Mouse (Mus musculus): Measurements from ENCODE around the gene Pip4k2a. TPM values are rescaled to one million over a fixed set of nuclear protein-coding genes. Genes with fewer than 3 reads are reported as not detected.

The Pip4k2a gene
- polyA plus RNA-seq, 1 experiment from 2014 or later, result 9.9 TPM

GRCm38 (mm10) chr2:18936446-18936845 is 61.5 kb downstream of the Pip4k2a start:
- H3K27me3 ChIP-seq (replicated peaks), result no peaks in the 10 kb centered on the region
- no peak overlapping the region for H3K4me3 ChIP-seq (replicated peaks)
- no peak overlapping the region for H3K4me2 ChIP-seq
- no peak for ATAC-seq (ENCODE audit: low FRiP score)
- WGBS, result 86% methylated on average over 7 of the region's 7 CpGs
- no peak overlapping the region for H3K27ac ChIP-seq (replicated peaks)
- no peaks in the 10 kb centered on the region for H3K9me3 ChIP-seq (replicated peaks)
- H3K36me3 ChIP-seq, result no peaks in the 10 kb centered on the region
- peaks cover 20% of the 10 kb centered on the region; the same call in 1 of the 2 replicates for H3K4me1 ChIP-seq
- no peak overlapping the region for H3K9ac ChIP-seq (replicated peaks)

DNA sequence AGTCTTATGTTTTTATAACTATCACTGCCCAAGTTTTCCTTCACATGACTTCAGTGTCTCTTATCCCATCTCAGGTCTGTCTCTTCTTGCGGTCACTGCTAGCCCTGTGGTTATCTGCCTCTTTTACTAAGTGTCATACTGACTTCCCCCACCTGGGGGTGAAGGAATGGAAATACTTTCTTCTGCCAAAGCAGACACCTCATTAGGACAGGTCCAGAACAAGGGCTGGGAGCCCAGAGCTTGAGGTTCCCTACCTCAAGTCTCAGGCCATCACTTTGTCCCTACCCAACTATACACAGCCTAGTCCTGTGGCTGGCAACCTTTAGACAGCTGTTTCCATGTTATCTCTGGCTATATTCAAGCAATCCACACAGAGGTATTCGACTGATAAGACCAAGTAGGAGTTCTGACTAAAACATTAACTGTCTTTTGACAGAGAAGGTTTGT is 62.3 kb downstream of the Pip4k2a start:
- Histone ChIP-seq H3K4me2 (no peak overlapping the region), H3K9ac (replicated peaks) (no peak overlapping the region), H3K4me1 (peaks cover 20% of the 10 kb centered on the region; the same call in 1 of the 2 replicates), H3K4me3 (replicated peaks) (no peak overlapping the region), H3K36me3 (no peaks in the 10 kb centered on the region), H3K9me3 (replicated peaks) (no peaks in the 10 kb centered on the region), H3K27ac (replicated peaks) (no peak overlapping the region), H3K27me3 (replicated peaks) (no peaks in the 10 kb centered on the region)
- ATAC-seq (ENCODE audit: low FRiP score), result no peak
- 90% methylated on average over 2 of the region's 2 CpGs for WGBS

- H3K4me1 ChIP-seq, result peaks cover 11% of the 10 kb centered on the region; the same call in 1 of the 2 replicates
- 93% methylated on average over 9 of the region's 9 CpGs for WGBS
- no peak overlapping the region for H3K9ac ChIP-seq (replicated peaks)
These were observed 63.8 kb downstream of the Pip4k2a start for GRCm38 (mm10) chr2:18934131-18934530.

DNA sequence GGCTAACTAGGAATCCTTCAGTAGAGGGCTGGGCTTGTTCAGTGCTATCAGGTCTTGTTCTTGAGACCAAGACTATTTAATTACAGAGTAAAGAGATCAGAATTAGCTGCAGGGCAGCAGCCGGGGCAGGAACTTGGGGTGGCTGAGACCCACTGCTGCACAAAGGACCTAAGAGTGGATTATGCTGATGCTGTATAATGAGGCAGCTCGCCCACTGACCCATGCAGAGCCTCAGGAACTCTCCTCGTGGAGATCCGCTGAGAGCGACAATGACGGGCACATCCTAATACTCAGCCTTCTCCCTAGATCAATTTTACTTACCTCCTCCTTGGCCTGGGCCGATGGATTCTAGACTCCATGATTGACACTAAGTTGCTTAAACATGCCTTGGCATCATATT is 64.5 kb downstream of the Pip4k2a start:
- H3K36me3 ChIP-seq, result no peaks in the 10 kb centered on the region
- ATAC-seq (ENCODE audit: low FRiP score), result no peak; the same call in 1 of the 2 replicates
- no peak overlapping the region for H3K9ac ChIP-seq (replicated peaks)
- no peaks in the 10 kb centered on the region for H3K27me3 ChIP-seq (replicated peaks)
- WGBS, result 42% methylated on average over 7 of the region's 7 CpGs
- no peak overlapping the region for H3K27ac ChIP-seq (replicated peaks)
- no peak overlapping the region for H3K4me3 ChIP-seq (replicated peaks)
- H3K4me1 ChIP-seq, result peaks cover 11% of the 10 kb centered on the region; the same call in 1 of the 2 replicates
- H3K9me3 ChIP-seq (replicated peaks), result no peaks in the 10 kb centered on the region
- no peak overlapping the region for H3K4me2 ChIP-seq

More at GRCm38 (mm10) chr2:18934131-18934530, 63.8 kb downstream of the Pip4k2a start:
- H3K27me3 ChIP-seq (replicated peaks), result no peaks in the 10 kb centered on the region
- no peak overlapping the region for H3K4me3 ChIP-seq (replicated peaks)
- ATAC-seq (ENCODE audit: low FRiP score), result no peak
- H3K9me3 ChIP-seq (replicated peaks), result no peaks in the 10 kb centered on the region
- H3K36me3 ChIP-seq, result no peaks in the 10 kb centered on the region
- no peak overlapping the region for H3K4me2 ChIP-seq
- H3K27ac ChIP-seq (replicated peaks), result no peak overlapping the region

GRCm38 (mm10) chr2:18930318-18931060 is 67.4 kb downstream of the Pip4k2a start:
- Histone ChIP-seq H3K4me1 (peaks cover 11% of the 10 kb centered on the region; the same call in 1 of the 2 replicates), H3K27me3 (replicated peaks) (no peaks in the 10 kb centered on the region), H3K4me3 (replicated peaks) (no peak overlapping the region), H3K27ac (replicated peaks) (no peak overlapping the region), H3K36me3 (no peaks in the 10 kb centered on the region), H3K4me2 (no peak overlapping the region), H3K9me3 (replicated peaks) (no peaks in the 10 kb centered on the region), H3K9ac (replicated peaks) (no peak overlapping the region)
- no peak for ATAC-seq (ENCODE audit: low FRiP score)
- WGBS, result 83% methylated on average over 13 of the region's 13 CpGs

DNA sequence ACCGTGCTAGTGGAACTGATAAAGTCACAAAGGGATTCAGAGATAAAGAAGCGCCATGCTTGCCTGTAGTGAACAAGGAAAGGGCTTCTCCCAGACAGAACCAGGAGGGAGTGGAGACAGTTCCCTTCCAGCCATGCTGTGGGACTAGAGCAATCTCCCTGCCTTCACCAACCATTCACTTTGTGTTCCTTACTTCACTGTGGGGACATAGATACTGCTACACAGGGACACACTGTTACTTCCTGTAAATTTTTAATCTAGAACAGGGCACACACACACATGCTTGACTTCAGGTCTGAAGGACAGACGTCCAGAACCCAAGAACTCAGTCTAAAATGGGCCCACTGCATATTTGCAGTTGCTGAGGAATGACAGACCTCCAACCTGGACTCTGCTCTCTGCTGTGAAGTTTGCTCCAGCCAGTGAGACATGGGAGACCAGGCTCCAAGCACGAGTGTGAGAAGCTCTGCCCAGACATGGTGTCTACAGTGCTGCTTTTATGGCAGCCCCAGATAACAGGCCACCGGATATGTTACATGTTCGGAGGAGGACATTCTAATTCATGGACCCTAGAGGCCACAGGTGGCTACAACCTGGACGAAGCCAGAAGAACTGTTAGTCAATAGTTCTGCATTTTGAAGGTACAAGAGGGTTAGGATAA is 69.2 kb downstream of the Pip4k2a start:
- no peak for ATAC-seq (ENCODE audit: low FRiP score)
- no peaks in the 10 kb centered on the region for H3K36me3 ChIP-seq
- WGBS, result 87% methylated on average over 7 of the region's 7 CpGs

DNA sequence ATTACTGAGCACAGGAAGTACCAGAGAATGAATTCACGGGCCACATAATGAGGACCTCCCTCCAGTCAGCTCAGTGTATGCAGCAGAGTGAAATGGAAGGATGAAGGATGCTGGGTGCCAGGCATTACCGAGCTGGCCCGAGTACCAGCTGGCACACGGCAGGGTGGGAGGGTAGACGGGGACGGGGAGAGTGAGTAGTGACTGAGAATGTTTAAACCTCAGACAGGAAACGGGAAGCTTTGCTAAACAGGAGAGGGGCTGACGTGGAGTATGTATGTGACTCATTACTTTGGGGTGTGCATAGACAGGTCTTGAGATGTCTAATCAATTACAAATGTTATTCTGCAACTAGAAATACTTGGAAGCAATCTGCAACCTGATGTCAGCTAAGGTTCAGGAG is 69.7 kb downstream of the Pip4k2a start:
- H3K27ac ChIP-seq (replicated peaks), result no peak overlapping the region
- H3K4me1 ChIP-seq, result peaks cover under 1% of the 10 kb centered on the region; the same call in 1 of the 2 replicates
- WGBS, result 69% methylated on average over 8 of the region's 8 CpGs
- H3K4me3 ChIP-seq (replicated peaks), result no peak overlapping the region
- H3K27me3 ChIP-seq (replicated peaks), result no peaks in the 10 kb centered on the region
- no peak overlapping the region for H3K4me2 ChIP-seq
- H3K36me3 ChIP-seq, result no peaks in the 10 kb centered on the region
- no peaks in the 10 kb centered on the region for H3K9me3 ChIP-seq (replicated peaks)
- ATAC-seq (ENCODE audit: low FRiP score), result no peak
- H3K9ac ChIP-seq (replicated peaks), result no peak overlapping the region

More for the DNA sequence above, 69.2 kb downstream of the Pip4k2a start:
- Histone ChIP-seq H3K4me1 (peaks cover 6% of the 10 kb centered on the region; the same call in 1 of the 2 replicates), H3K27me3 (replicated peaks) (no peaks in the 10 kb centered on the region), H3K4me2 (no peak overlapping the region), H3K9ac (replicated peaks) (no peak overlapping the region), H3K27ac (replicated peaks) (no peak overlapping the region), H3K4me3 (replicated peaks) (no peak overlapping the region), H3K9me3 (replicated peaks) (no peaks in the 10 kb centered on the region)

DNA sequence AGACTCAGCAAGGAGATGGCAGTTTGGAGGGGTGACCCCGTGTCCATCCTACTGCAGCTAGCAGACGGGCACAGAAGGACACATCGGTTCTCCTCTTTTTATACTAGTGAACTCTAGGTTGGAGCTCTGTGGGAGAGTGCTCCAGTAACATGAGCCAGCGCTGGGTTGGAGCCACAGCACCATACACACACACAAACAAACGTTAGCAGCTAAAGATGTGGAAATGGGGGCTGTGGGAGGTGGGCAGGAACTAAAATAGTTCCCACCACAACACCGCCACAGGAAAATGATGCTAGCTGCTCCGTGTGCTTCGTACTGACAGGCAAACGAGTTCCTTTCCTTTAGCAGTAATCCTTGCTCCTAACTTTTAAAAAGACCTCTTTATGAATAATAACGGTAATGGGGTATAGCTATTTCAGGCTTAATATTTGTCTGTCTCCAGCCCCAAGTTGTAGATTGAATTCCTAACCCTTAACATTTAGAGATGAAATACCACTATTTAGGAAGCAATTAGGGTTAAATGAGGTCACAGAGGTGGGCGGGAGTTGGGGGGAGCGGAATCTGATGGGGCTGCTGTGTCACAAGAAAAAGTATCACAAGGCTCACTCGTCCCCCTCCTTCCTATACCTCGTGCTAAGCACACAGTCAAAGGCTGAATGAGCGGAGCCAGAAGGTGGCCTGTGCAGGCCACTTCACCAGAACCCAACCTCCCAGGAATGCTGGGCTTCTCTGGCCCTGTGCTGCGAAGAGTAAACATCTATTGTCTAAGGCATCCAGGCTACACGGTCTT is 73.9 kb downstream of the Pip4k2a start:
- H3K9ac ChIP-seq (replicated peaks), result no peak overlapping the region
- no peaks in the 10 kb centered on the region; the same call in 1 of the 2 replicates for H3K4me1 ChIP-seq
- no peak overlapping the region for H3K4me3 ChIP-seq (replicated peaks)
- WGBS, result 52% methylated on average over 17 of the region's 17 CpGs
- no peak overlapping the region for H3K27ac ChIP-seq (replicated peaks)
- no peak overlapping the region for H3K4me2 ChIP-seq
- no peak for ATAC-seq (ENCODE audit: low FRiP score)
- no peaks in the 10 kb centered on the region for H3K36me3 ChIP-seq
- H3K27me3 ChIP-seq (replicated peaks), result no peaks in the 10 kb centered on the region
- H3K9me3 ChIP-seq (replicated peaks), result no peaks in the 10 kb centered on the region

DNA sequence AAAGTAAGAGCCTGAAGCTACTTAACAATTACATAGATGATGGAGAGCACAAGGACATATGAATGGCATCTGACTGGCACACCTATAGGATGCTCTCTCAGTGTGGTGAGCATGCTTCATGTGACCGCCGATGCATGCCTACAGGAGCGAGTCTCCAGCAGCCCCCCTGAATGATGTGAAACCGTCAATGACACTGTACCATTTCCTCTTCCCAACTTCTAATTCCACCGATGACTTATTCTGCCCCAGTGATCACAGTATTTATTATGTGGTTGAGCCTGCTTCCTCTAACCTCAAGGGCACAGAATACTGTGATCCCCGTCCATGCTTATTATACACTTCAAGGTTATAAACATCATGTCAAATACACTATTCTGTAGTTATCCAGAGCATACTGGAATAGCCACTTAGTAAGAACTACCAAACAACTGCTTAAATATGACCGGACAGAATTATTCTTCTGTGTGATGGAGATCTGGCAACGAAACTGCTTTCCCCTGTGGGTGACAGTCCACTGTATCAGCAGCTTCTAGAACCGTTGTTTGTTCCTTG is 74.8 kb downstream of the Pip4k2a start:
- Histone ChIP-seq H3K4me2 (no peak overlapping the region), H3K9me3 (replicated peaks) (no peaks in the 10 kb centered on the region), H3K36me3 (no peaks in the 10 kb centered on the region), H3K27ac (replicated peaks) (no peak overlapping the region), H3K9ac (replicated peaks) (no peak overlapping the region), H3K4me1 (no peaks in the 10 kb centered on the region; the same call in 1 of the 2 replicates), H3K27me3 (replicated peaks) (no peaks in the 10 kb centered on the region), H3K4me3 (replicated peaks) (no peak overlapping the region)
- ATAC-seq (ENCODE audit: low FRiP score), result no peak
- 76% methylated on average over 9 of the region's 9 CpGs for WGBS

DNA sequence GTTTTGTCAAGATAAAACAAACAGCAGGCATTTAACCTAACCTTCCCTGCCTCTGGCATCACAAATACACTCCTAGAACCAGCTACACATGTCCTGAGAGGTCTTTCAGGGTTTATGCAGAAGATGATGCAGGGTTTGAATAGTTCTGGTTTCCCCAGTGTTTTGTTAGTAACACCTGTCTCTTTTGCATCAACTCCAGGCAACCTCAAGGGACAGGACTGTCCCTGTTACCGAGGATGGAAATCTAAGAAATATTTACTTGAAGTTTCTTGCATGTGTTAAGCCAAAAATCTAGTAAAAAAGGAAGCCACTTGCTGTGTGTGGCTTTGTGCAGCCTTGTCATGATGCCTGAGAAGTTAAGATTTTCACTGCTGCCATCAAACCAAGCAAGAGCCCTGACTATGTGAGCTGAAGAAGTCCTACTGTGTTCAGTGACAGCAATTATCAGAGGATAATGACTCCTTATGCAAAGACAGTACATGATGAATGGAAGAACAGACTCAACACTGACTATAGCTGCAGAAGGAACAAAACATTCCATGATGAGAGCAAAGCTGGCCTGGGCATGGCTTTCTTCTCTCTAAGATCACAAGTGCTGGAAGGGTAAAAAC is 76.3 kb downstream of the Pip4k2a start:
- no peak overlapping the region for H3K27ac ChIP-seq (replicated peaks)
- H3K4me2 ChIP-seq, result no peak overlapping the region
- ATAC-seq (ENCODE audit: low FRiP score), result no peak
- H3K36me3 ChIP-seq, result no peaks in the 10 kb centered on the region
- H3K9me3 ChIP-seq (replicated peaks), result no peaks in the 10 kb centered on the region
- WGBS, result 67% methylated on average over 1 of the region's 1 CpGs
- no peaks in the 10 kb centered on the region for H3K27me3 ChIP-seq (replicated peaks)
- no peak overlapping the region for H3K9ac ChIP-seq (replicated peaks)
- H3K4me1 ChIP-seq, result peaks cover under 1% of the 10 kb centered on the region; the same call in 1 of the 2 replicates
- no peak overlapping the region for H3K4me3 ChIP-seq (replicated peaks)

DNA sequence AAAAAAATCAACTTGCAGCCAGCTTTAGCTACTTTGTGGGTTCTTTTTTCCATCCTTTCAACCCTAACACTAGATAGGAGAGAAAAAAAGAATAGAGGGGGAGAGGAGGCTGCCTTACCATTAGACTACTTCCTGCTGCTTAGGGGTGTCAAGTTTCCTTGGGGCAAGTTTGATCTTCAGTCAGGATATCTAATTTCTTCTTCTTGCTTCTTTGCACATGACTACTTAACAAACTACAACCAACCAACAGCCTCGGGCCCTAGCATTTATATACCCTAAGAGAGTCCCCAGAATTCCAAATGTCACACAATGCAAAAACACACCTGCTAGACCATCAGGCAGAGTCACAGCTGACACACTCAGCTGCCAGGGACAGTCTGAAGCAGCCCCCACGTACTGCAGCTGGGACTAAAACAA is 77.5 kb downstream of the Pip4k2a start:
- no peak for ATAC-seq (ENCODE audit: low FRiP score)
- no peaks in the 10 kb centered on the region for H3K9me3 ChIP-seq (replicated peaks)
- no peaks in the 10 kb centered on the region for H3K36me3 ChIP-seq
- peaks cover 3% of the 10 kb centered on the region; the same call in 1 of the 2 replicates for H3K4me1 ChIP-seq
- no peak overlapping the region for H3K27ac ChIP-seq (replicated peaks)
- no peak overlapping the region for H3K4me3 ChIP-seq (replicated peaks)
- WGBS, result 39% methylated on average over 2 of the region's 2 CpGs
- H3K4me2 ChIP-seq, result no peak overlapping the region
- no peak overlapping the region for H3K9ac ChIP-seq (replicated peaks)
- H3K27me3 ChIP-seq (replicated peaks), result no peaks in the 10 kb centered on the region
